Mouse (Mus musculus) hindbrain, embryonic 14.5 days (tissue): ENCODE data around the gene Hnrnpa1. TPM values are rescaled to one million over a fixed set of nuclear protein-coding genes. Genes with fewer than 3 reads are reported as not detected.

Experiments used
- ATAC-seq: fragments of 200-750 bp; cut with Nextera tagmentation; 2 replicates; pipeline ENCODE4 v1.8.0; 2017; ENCODE audit warnings: moderate number of reproducible peaks, mild to moderate bottlenecking, moderate TSS enrichment, moderate library complexity; ENCODE audit not compliant: low FRiP score
- DNase-seq: peaks from one replicate; pipeline ENCODE4 v3.0.0-alpha.2; 2015; ENCODE audit warnings: low spot score
- H3K27ac ChIP-seq: fragments of 300-500 bp; sonication (generic); 2 replicates; pipeline ENCODE4 v1.5.1; 2014; ENCODE audit warnings: mild to moderate bottlenecking, moderate library complexity
- H3K27me3 ChIP-seq: fragments of 300-500 bp; sonication (generic); 2 replicates; pipeline ENCODE4 v1.6.1; 2014; ENCODE audit warnings: mild to moderate bottlenecking, low read length, mixed read lengths; ENCODE audit not compliant: control insufficient read depth, insufficient read depth
- H3K36me3 ChIP-seq: fragments of 300-500 bp; sonication (generic); replicated peaks from 2 replicates; pipeline ENCODE4 v1.6.1; 2014; ENCODE audit not compliant: control insufficient read depth, insufficient read depth
- H3K4me1 ChIP-seq: fragments of 300-500 bp; sonication (generic); replicated peaks from 2 replicates; pipeline ENCODE4 v1.6.1; 2014; ENCODE audit warnings: antibody characterized with exemption, low read length, mixed read lengths; ENCODE audit not compliant: control insufficient read depth, insufficient read depth
- H3K4me2 ChIP-seq: fragments of 300-500 bp; sonication (generic); replicated peaks from 2 replicates; pipeline ENCODE4 v1.6.1; 2014; ENCODE audit warnings: mild to moderate bottlenecking, moderate library complexity
- H3K4me3 ChIP-seq: fragments of 300-500 bp; sonication (generic); replicated peaks from 2 replicates; pipeline ENCODE4 v1.5.1; 2014; ENCODE audit warnings: mild to moderate bottlenecking, low read length
- H3K9ac ChIP-seq: fragments of 300-500 bp; sonication (generic); 2 replicates; pipeline ENCODE4 v1.6.1; 2014
- H3K9me3 ChIP-seq: fragments of 300-500 bp; sonication (generic); 2 replicates; pipeline ENCODE4 v1.6.1; 2016; ENCODE audit warnings: low read length; ENCODE audit not compliant: control insufficient read depth
- WGBS: fragments of 180-500 bp; shearing (Covaris S2); extraction: QIAGEN DNeasy Blood & Tissue Kit; methylation state at CpG from one replicate; pipeline ENCODE4 v1.1.7; 2014; 5-methylcytosine and 5-hydroxymethylcytosine counted together
- polyA plus RNA-seq: library from polyadenylated mRNA; unstranded; fragments of >200 nt; fragmentation: Nextera tagmentation; extraction: Ambion mirVana; gene quantifications from 2 replicates; pipeline ENCODE4 v1.2.1, GENCODE M21; 2014

The Hnrnpa1 gene
- polyA plus RNA-seq, 1 experiment from 2014 or later, result 623 TPM

GRCm38 (mm10) chr15:103214971-103215907 lies 25.0 kb upstream of the Hnrnpa1 start:
- no peaks in the 10 kb centered on the region for H3K27me3 ChIP-seq
- H3K36me3 ChIP-seq, result peaks cover 30% of the 10 kb centered on the region
- WGBS, result under 1% methylated on average over 15 of the region's 15 CpGs
- peak overlapping the region; percentile 36 for H3K4me3 ChIP-seq
- H3K9me3 ChIP-seq, result no peaks in the 10 kb centered on the region
- ATAC-seq (peak; percentile 95), DNase-seq (peak; percentile 91)
- H3K27ac ChIP-seq, result peak overlapping the region; percentile 93
- peak overlapping the region; percentile 64 for H3K9ac ChIP-seq
- peak overlapping the region; percentile 73 for H3K4me2 ChIP-seq
- H3K4me1 ChIP-seq, result peaks cover 22% of the 10 kb centered on the region

GRCm38 (mm10) chr15:103216052-103216451 lies 24.2 kb upstream of the Hnrnpa1 start:
- WGBS, result 20% methylated on average over 2 of the region's 2 CpGs
- no peak for DNase-seq
- H3K27ac ChIP-seq, result peak overlapping the region; percentile 93
- H3K27me3 ChIP-seq, result no peaks in the 10 kb centered on the region
- H3K9ac ChIP-seq, result no peak overlapping the region
- ATAC-seq, result no peak
- H3K4me3 ChIP-seq, result no peak overlapping the region; the same call in 1 of the 2 replicates
- peaks cover 22% of the 10 kb centered on the region for H3K4me1 ChIP-seq
- H3K4me2 ChIP-seq, result peak overlapping the region; percentile 73
- H3K36me3 ChIP-seq, result peaks cover 21% of the 10 kb centered on the region
- no peaks in the 10 kb centered on the region for H3K9me3 ChIP-seq

DNA sequence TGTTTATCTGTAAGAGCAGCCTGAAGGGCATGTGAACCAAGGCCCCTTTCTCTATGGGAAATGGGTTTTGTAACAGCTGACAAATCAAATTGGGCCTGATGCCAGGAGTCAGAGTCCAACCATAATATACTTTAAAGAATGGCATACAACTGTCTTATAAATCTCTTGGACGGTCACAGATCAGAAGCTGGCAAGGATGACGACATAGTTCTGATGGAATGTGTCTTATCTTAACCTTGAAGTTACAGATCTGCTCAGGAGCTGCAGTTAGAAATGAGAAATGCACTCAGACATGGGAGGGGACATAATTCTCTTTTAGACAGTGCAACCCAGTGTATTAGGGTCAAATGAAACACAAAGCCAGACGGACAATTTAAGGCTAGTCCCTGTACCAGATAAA lies 19.4 kb upstream of the Hnrnpa1 start:
- H3K4me2 ChIP-seq, result no peak overlapping the region
- H3K4me1 ChIP-seq, result peaks cover 11% of the 10 kb centered on the region
- H3K9me3 ChIP-seq, result no peaks in the 10 kb centered on the region
- ATAC-seq (no peak), DNase-seq (no peak)
- WGBS, result 45% methylated on average over 3 of the region's 3 CpGs
- no peak overlapping the region for H3K4me3 ChIP-seq
- no peak overlapping the region for H3K9ac ChIP-seq
- H3K27ac ChIP-seq, result no peak overlapping the region
- no peaks in the 10 kb centered on the region for H3K36me3 ChIP-seq
- H3K27me3 ChIP-seq, result no peaks in the 10 kb centered on the region

DNA sequence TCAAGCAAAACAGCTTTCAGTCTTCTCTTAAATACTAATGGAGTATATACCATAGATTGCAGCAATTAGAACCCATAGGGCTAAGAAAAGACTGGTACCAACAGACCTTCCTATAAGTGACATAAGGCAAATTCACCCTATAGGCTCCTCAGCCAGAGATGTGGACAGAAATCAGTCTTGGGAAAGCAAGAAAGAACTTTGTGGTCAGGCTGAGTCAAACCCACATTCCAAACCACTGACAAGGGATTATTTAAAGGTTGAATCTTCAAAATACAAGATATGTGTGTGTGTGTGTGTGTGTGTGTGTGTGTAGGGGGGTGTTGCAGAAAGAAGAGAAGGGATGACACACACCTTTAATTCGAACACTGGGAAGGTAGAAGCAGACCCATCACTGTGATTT lies 18.8 kb upstream of the Hnrnpa1 start:
- no peak for ATAC-seq
- Histone ChIP-seq H3K9me3 (no peaks in the 10 kb centered on the region), H3K27me3 (no peaks in the 10 kb centered on the region), H3K36me3 (no peaks in the 10 kb centered on the region), H3K27ac (no peak overlapping the region), H3K4me3 (no peak overlapping the region), H3K9ac (no peak overlapping the region), H3K4me1 (0 out of 2 replicates have a peak, but pooled peaks cover 6% of the 10 kb centered on the region), H3K4me2 (no peak overlapping the region)
- 100% methylated on average over 1 of the region's 1 CpGs for WGBS
- DNase-seq, result no peak

GRCm38 (mm10) chr15:103224161-103224560 lies 16.1 kb upstream of the Hnrnpa1 start:
- no peak for ATAC-seq
- H3K27ac ChIP-seq, result no peak overlapping the region
- no peak overlapping the region for H3K9ac ChIP-seq
- 81% methylated on average over 2 of the region's 2 CpGs for WGBS
- no peak for DNase-seq
- no peak overlapping the region for H3K4me3 ChIP-seq
- H3K36me3 ChIP-seq, result no peaks in the 10 kb centered on the region
- no peaks in the 10 kb centered on the region for H3K27me3 ChIP-seq
- no peak overlapping the region for H3K4me2 ChIP-seq
- H3K4me1 ChIP-seq, result 0 out of 2 replicates have a peak, but pooled peaks cover 3% of the 10 kb centered on the region
- no peaks in the 10 kb centered on the region for H3K9me3 ChIP-seq

DNA sequence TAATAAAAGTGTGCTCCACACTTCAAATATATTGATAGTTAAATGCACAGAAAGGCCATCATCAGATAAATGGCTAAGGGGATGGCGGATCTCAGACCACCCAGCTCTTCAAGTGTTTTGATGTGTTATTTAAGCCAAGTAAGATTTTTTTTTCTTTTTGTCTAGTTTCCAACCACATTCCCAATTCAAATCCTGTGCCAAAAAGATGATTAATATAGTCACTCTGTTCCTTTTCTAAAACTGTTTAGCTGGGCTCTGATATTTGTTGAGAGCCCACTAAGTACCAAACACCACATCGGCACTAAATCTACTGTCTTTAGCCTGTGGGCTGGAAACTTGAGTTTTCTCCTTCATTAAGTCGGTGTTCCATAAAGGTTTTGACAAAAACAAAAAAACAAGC lies 13.2 kb upstream of the Hnrnpa1 start:
- no peak overlapping the region for H3K27ac ChIP-seq
- 75% methylated on average over 3 of the region's 3 CpGs for WGBS
- DNase-seq, result no peak
- no peak overlapping the region for H3K9ac ChIP-seq
- no peak overlapping the region for H3K4me3 ChIP-seq
- H3K4me1 ChIP-seq, result no peaks in the 10 kb centered on the region
- ATAC-seq, result no peak
- no peaks in the 10 kb centered on the region for H3K9me3 ChIP-seq
- H3K27me3 ChIP-seq, result no peaks in the 10 kb centered on the region
- no peak overlapping the region for H3K4me2 ChIP-seq
- H3K36me3 ChIP-seq, result no peaks in the 10 kb centered on the region

GRCm38 (mm10) chr15:103227572-103227971 lies 12.7 kb upstream of the Hnrnpa1 start:
- H3K9ac ChIP-seq, result no peak overlapping the region
- DNase-seq (no peak), ATAC-seq (no peak)
- H3K4me2 ChIP-seq, result no peak overlapping the region
- H3K4me3 ChIP-seq, result no peak overlapping the region
- H3K36me3 ChIP-seq, result no peaks in the 10 kb centered on the region
- WGBS, result 88% methylated on average over 2 of the region's 2 CpGs
- H3K27me3 ChIP-seq, result no peaks in the 10 kb centered on the region
- H3K4me1 ChIP-seq, result no peaks in the 10 kb centered on the region
- H3K27ac ChIP-seq, result no peak overlapping the region
- H3K9me3 ChIP-seq, result no peaks in the 10 kb centered on the region

GRCm38 (mm10) chr15:103228904-103229303 lies 11.3 kb upstream of the Hnrnpa1 start:
- Histone ChIP-seq H3K36me3 (no peaks in the 10 kb centered on the region; the same call in 1 of the 2 replicates), H3K4me2 (no peak overlapping the region), H3K9me3 (no peaks in the 10 kb centered on the region), H3K9ac (no peak overlapping the region), H3K4me3 (no peak overlapping the region), H3K27me3 (no peaks in the 10 kb centered on the region), H3K4me1 (no peaks in the 10 kb centered on the region), H3K27ac (no peak overlapping the region)
- 85% methylated on average over 2 of the region's 2 CpGs for WGBS
- ATAC-seq (no peak), DNase-seq (no peak)

- Histone ChIP-seq H3K27me3 (no peaks in the 10 kb centered on the region), H3K4me2 (no peak overlapping the region), H3K4me1 (peaks cover under 1% of the 10 kb centered on the region; the same call in 1 of the 2 replicates), H3K9ac (no peak overlapping the region), H3K36me3 (no peaks in the 10 kb centered on the region; the same call in 1 of the 2 replicates), H3K27ac (no peak overlapping the region), H3K4me3 (no peak overlapping the region), H3K9me3 (no peaks in the 10 kb centered on the region)
- 91% methylated on average over 2 of the region's 2 CpGs for WGBS
- DNase-seq (no peak), ATAC-seq (no peak)
Observed at GRCm38 (mm10) chr15:103233119-103233518, 7.1 kb upstream of the Hnrnpa1 start.
